Mouse (Mus musculus) liver, adult 2 months (tissue): Measurements from ENCODE around the gene Arhgdig.

ENCODE experiments used
- CTCF ChIP-seq: fragments of 200-500 bp; IDR thresholded peaks from 2 replicates; pipeline ENCODE4 v1.5.1; 2011; ENCODE audit warnings: low read depth, low read length, control low read depth
- POLR2A ChIP-seq: fragments of 200-500 bp; IDR thresholded peaks from 2 replicates; pipeline ENCODE4 v1.6.1; 2011; ENCODE audit warnings: low read length, control low read depth; ENCODE audit not compliant: insufficient read depth; ENCODE audit errors: extremely low read depth

DNA sequence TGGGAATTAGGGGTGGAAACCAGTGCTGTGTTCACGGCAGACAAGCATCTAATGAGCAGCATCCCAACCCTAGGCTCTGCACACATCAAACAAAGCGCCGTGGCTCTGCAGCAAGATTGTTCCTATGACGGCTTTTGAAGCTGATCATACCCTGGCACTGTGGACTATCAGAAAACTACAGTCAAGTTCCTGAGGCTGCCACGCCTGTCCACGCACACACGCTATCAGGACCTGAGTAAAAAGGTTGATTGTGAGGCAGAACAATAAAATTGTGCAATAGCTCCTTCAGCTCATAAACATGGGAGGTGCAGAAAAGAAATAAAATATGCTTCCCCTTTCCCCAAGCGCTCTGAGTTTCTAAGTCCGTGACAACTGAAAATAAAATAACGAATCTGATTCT, 30.1 kb upstream of the Arhgdig start:
- TF ChIP-seq CTCF (no peak), POLR2A (no peak)
